8 mouse cellular contexts compared by ENCODE assay signal in the genomic region with DNA sequence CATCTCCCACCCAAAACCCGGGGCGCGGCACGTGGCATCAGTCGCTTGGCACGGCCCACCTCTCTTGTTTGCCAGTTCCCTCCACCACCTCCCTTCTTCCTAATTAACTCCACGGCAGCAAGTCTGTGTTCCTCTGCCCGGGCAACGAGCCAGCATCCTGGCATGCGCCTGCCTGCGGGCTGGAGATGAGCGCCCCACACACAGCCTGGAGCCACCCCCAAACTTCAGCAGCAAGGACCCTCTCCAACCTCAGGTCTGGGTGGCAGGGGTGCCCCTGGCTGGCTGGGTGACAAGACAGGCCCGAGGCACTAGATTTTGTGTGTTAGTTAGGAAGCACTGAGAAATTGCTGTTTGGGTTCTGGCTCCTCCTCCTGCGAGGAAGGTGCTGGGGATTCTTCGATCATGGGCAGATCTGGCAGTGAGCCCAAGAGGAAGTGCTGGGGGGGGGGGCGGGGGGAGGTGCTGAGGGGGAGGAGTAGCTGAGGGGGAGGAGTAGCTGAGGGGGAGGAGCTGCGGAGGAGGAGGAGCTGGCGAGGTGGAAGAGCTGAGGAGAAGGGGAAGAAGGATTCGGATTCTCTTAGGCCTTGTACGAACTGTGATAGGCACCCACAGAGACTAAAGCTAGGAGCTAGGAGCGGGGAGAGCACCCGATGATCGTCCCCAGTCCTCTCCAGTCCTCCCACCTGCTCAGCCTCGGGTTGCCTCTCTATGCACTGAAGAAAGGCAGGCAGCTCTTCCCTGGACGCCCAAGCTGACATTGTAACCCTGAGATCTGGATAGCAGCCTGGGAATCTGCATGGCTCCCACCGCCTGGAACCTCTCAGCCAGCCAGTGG. TPM values are rescaled to one million over a fixed set of nuclear protein-coding genes. Genes with fewer than 3 reads are reported as not detected.
DNase-seq lines count a peak whose midpoint lies in the region; ATAC-seq and TF ChIP-seq lines count a peak whose summit lies in the region.

No protein-coding gene starts in this region.

- intact Hi-C loops in left cerebral cortex, adult 2 months (cut with DNase I) = loop anchor here (1.0 to 5.0 kb wide), 3 partner anchors 40 to 171 kb away; a partner anchor contains a TSS

- 0 out of 2 replicates have a peak overlapping the region, but pooled peaks have one; percentile 16 for H3K4me3 ChIP-seq in left cerebral cortex, adult 2 months

- peak; percentile 92 for DNase-seq in Muller cell, postnatal 12 days (ENCODE audit: inconsistent ontology term)
- peak; percentile 98 for DNase-seq in cerebellum, postnatal 14 days
- DNase-seq in gastrocnemius, adult 8-10 months (ENCODE audit: low spot score in 2 of 2) = peak; percentile 30 to 64
- DNase-seq in induced T-regulatory cell, adult 2 months (ENCODE audit: low read depth) = peak; percentile 83
- peak; percentile 90 to 92 for DNase-seq in left cerebral cortex, adult 2 months (ENCODE audit: extremely low spot score in 1 of 2, low spot score in 2 of 2)
- DNase-seq in right cerebral cortex, adult 2 months (ENCODE audit: low spot score in 2 of 2) = peak; percentile 94 to 95
- peak; percentile 38 for DNase-seq in urinary bladder, postnatal 10 days (ENCODE audit: low spot score)

- TF ChIP-seq CTCF in left cerebral cortex, adult 2 months (IDR thresholded peaks at IDR 0.05) = no peak

- H3K27ac ChIP-seq in left cerebral cortex, adult 2 months = peak overlapping the region; percentile 78

- ATAC-seq in megakaryocyte, adult 5-6 weeks (ENCODE audit: poor library complexity, severe bottlenecking) = 0 out of 2 replicates have a peak, but pooled peaks have one; percentile 18

RNA-seq across cellular contexts. Expression of a gene that starts 1.3 kb away (rescaled TPM):
- not detected for total RNA-seq in gastrocnemius, adult 8-10 months (2022)
- total RNA-seq in left cerebral cortex, adult 2 months (2021) = under 1 TPM in 1 of 2 experiments, not detected in 1; 0.18 TPM
- not detected in 2 replicates for total RNA-seq in megakaryocyte, adult 5-6 weeks (2015)
- not detected in 2 replicates for total RNA-seq in megakaryocyte, adult 5-6 weeks (2017)

Comparison
In these comparisons a context has a peak if more than half of its experiments do, and no peak if none do; other contexts are left out.
1. Peak in every context shown above with its lines: DNase-seq, ATAC-seq, H3K4me3 ChIP-seq and H3K27ac ChIP-seq.
2. DNase-seq: peak in every context shown above with its lines; median percentile 98 in cerebellum, postnatal 14 days; 94 in right cerebral cortex, adult 2 months; 92 in Muller cell, postnatal 12 days; 91 in left cerebral cortex, adult 2 months; 83 in induced T-regulatory cell, adult 2 months; 47 in gastrocnemius, adult 8-10 months; 38 in urinary bladder, postnatal 10 days.